Mouse (Mus musculus) granulocyte monocyte progenitor cell, adult 5-6 weeks (primary cell): ENCODE measurements around the gene Mecom. TPM values are rescaled to one million over a fixed set of nuclear protein-coding genes. Genes with fewer than 3 reads are reported as not detected.

Source experiments
- ATAC-seq: replicated peaks from 2 replicates; pipeline ENCODE4 v1.8.0; 2016; ENCODE audit warnings: mild to moderate bottlenecking, moderate TSS enrichment, inconsistent platforms; ENCODE audit not compliant: poor library complexity, severe bottlenecking
- total RNA-seq, 2 experiments: library from RNA; stranded (forward) in 1 of 2; stranded (reverse) in 1 of 2; fragments of 200-712, 200-1000 nt in 1 of 2; fragments of >200 nt in 1 of 2; fragmentation: Nextera tagmentation in 1 of 2; gene quantifications; 2 replicates each; pipeline ENCODE4 v1.2.3; 2014 to 2017

Mecom gene
- total RNA-seq, 2 experiments from 2014 or later: 0.72 TPM; not detected in 1

DNA sequence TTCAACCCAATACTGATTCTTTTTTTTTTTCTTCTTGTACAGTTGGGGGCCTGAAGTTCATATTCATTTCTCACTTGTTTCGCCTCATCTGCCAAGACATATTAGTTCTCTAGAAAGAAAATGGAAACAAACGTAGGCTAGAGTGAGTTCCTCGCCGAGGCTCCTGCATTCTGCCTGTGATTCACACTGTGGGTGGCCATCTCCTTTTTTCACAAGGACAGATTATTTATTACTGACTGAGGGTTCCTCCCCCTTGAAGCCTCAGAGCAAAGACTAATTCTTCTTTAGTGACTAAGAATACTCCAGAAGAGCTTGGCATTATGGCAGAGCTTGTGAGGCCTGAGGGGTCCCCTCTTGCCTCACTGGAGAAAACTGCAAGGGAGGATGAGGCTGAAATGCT lies 167.5 kb downstream of the Mecom start:
- no peak for ATAC-seq

DNA sequence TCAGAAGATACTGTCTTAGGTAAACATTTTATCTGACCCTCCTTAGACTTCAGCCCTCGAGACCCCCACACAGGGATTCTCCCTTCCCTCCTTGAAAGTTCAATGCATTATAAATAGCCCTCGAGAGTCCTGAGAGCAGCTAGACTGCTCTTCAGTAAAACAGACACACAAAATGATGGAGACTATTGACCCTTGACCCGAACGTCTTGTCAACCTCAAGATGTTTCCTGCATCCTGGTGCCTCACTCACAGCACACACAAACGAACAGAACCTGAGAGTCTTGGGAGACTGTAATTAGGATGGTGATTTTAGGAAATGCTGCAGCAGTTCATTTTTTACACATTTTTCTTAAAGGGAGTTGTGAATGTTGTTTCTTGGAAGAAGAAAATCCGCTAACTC lies 168.5 kb downstream of the Mecom start:
- no peak for ATAC-seq

DNA sequence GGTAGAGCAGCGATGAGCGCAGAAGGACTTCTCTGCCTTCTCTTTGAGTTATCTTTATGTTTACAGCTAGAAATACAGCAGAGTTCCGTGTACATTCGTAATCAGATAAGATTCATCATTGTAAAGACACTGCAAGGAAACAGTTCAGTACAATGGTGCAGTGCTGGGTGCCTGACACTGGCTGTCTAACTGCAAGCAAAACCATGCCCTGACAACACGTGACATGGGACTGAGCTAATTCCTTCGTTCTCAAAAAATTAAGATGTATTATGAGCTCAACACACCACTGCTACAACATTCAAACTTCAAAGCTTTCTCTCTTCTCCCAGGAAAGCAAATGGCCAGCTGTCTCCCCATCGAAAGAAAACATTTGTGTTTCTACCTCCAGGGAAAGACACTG lies 176.3 kb downstream of the Mecom start:
- no peak for ATAC-seq

DNA sequence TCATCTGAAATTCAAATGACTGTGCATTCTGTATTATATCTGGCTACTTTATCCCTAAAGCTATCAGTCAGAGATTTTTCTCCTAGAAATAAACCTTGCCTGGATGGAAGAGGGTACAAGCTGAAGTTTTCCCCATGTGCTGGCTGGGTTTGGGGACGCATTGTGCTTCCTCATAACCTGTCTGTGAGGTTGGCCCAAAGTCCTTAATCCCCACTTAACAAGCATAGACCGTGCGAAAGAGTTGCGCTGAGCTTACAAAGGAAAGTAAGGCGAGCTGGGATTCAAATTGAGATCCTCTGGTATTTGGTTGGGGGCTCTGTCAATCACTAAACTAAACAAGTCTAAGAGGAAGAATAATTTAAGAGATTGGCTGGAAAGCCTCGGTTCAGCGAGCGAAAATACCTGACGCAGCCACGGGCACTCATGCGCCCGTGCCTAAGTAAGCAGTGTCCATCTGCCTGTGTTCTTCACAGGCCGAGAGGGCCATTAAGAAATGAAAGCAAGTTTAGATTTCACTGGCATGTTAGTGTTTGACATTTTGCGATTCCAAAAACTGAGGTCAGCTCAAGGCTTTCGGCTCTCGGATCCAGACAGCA lies 176.8 kb downstream of the Mecom start:
- no peak for ATAC-seq

DNA sequence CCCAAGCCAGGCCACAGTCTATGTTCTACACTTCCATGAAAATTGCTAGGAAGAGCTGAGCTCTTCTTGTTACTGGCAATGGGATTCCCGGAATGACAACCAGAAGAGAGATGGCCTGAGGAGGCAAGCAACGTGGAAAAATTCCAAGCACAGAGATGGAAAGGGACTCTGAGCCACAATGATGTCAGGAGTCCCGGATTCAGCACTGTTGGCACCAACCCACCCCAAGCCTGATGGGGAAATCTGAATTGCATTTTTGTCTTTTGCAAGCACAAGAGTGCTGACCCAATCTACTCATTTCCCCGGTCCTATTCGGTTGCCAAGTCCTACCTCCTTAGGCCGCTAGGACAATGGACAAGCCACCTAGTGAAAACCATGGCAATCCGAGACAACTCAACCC lies 181.2 kb downstream of the Mecom start:
- no peak for ATAC-seq

DNA sequence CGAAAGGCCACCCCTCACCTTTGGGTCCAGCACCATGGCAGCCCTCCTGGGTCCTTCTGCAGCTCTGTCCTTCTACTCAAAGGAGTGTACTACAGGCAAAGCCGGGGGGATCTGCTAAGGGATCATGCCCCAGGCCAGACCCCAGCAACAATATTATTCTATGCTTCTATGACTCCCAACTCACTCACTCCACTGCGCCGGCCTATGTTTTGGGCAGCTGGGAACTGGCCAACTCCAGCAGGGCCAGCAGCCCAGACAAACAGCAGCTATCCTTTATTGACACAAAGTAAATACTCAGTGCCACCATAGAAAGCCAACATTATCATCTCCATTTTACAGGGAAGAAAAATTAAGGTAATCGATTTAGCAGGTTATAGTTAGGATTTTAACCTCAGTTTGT lies 186.6 kb downstream of the Mecom start:
- ATAC-seq: no peak

DNA sequence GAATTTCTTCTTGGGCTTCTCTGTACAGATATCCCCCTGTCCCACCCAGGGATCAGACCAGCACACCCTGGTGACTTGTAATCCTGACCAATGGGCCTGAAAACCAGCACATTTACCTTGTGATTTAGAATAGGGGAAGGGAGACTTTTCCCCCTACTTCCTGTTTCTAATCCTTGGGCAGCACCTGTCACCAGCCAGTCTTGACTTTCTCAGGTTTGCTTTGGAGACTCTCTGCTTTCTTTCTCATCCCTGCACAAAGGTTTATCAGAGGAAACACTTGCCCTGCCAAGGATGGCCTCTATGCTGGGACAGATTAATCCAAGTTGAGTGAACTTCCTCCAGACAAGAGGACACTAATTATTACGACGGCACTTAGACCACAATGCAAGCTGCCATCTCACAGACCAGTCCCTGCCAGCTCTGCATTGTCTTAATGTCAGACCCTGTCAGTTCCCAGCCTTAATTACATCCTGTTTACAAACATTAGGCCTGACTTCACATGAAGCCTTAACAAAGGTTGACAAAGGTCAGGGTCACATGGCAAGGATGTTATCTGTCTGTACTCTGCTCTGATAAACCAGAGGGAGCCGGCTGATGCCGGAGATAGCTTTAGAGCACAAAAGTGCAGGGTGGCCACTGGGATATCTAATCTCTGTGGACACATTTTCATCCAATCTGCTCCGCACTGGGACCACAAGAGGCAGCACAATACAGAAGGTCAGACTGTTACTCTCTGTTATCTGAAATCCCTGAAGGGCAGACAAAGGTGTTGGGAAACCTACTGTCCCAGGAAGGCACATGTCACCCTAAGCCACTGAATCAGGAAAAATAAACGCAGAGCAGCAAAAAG lies 193.7 kb downstream of the Mecom start:
- peak; percentile 30; the same call in 1 of the 2 replicates for ATAC-seq

DNA sequence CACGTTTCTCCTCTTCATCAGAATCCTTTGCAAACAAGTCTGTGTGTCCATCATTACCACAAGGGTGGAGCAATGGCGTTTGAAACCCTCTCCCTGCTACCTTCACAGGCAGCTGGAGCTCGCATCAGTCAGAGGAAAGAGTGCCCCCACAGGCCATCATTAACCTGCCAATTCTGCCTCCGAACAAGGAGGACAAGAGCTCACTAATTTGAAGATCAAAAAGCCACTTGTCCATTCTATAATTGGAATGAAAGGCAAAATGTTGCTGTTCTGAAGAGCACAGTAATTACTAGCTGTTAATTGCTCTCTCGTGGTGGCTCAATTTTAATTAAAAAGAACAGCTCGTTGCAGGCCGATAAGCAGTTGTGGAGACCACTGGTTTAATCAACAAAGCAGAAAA lies 198.5 kb downstream of the Mecom start:
- no peak for ATAC-seq

DNA sequence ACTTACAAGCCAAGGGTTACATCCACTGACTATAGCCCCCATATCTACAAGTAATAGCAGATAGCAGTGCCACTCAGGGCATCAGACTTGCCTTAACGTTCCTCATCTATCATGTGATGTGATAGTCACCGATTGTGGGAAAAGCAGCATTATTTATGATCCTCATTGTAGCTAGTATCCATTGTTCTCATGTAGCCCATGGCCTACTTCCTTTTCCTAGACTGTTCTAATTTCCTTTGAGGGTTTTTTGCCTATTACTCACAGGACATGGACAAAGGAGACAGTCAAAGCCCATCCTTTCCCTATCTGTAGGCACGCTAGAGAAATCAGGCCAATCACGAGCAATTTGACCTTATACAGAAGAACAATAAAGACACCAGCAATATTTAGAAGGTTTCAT lies 203.7 kb downstream of the Mecom start:
- ATAC-seq: no peak

DNA sequence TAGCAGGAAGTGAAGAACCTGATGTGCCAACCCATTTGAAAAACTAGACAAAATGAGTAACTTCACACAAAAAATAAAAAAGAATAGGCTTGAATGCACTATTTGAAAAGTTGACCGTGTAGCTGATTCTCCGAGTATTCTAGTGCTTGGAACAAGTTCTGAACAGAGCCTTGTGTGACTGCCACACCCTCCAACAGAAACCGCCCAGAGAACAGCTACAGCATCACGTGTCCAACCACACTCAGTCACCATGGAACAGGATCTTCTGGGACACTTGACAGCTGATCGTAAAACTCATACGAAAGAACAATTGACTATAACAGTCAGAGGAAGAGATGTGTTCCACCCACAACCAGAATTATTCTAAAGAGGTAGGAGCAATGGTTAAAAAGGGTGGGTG lies 215.5 kb downstream of the Mecom start:
- no peak for ATAC-seq

DNA sequence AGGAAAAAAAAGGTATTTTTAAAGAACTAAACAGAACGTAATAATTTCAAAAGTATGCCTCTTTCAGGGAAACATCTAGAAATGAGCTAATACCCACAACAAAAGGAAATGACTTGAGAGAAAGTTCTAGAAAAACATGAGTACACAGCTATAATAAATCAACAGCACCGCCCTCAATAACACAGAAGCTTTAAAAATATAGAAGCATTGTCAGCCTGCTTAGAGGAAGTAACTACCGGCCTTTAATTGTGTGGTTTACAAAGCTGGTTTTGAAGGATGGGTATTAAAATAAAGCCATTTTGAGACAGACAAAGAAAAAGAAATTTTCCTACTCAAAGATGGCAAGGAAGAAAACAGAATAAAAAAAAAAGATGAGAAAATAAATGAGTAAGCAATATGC lies 217.3 kb downstream of the Mecom start:
- ATAC-seq: peak; percentile 50; the same call in 1 of the 2 replicates

DNA sequence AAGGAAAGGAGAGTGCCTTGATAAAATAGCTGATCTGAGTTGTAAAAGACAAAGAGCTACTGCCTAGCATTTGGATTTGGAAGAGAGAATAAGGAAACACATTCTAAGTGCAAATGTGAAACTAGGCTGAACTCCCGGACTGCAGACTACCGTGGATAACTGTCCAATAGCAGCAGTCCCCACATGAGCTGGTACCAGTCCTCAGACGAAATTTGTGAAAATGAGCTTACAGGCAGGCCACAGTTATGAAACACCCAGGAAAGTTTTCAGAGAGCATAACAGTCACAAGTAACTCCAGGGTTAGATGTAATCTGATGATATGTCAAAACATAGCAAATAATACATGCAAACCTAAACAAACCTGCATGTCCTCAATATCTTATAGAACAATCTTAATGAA lies 217.8 kb downstream of the Mecom start:
- no peak for ATAC-seq

DNA sequence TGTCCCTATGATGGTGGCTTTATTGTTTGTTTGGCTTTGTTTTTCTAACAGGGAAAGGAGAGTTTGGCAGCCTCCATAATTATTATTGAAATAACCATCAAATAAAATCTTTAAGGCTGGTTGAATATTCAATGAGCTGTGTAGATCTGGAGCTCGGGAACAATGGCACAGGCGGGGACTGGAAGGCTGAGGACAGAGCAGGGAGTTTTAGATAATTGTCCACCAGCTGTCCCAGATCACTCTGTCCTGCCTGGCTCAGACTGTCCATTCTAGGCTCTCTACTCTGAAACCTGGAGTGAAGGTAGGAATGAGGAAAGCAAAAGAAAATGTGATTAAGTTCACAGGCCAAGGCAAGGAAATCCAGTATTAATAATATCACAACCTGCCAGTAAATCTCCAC lies 232.9 kb downstream of the Mecom start:
- no peak for ATAC-seq

DNA sequence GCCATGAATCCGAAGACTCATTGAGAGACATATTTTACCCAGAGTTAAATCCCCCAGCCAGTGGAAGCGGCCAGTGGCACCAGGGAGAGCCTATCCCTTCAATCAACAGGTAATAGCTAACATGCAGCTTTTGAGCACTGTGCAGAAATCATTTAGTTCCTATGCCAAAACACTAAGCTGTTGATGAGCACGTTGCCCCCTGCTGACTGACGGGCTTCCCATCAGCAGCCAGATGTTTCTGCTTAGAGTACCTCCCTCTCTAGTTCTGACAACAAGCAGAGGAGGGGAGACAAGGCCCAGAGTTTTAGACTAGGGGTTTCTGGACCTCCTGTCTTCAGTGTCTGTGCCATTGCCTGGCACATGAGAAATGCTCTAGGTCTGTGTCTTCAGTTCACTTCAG lies 239.7 kb downstream of the Mecom start:
- no peak for ATAC-seq

DNA sequence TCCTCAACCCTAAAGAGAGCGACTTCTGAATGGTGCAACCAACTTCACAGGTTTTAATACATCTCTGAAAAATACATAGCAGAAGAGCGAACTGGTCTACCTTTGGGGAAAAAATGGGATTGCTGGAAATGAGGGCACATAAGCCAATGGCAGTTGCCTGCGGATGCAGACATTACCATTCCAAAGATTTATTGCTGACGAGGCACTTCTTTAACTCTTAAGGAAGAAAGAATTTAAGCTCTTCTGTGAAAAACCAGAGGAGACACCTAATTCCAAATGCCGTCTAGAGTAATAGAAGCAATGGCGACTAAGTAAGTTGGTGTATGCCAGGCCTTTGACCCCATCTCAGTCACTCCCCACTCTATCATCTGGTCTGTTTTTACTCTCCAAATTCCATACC lies 240.2 kb downstream of the Mecom start:
- no peak for ATAC-seq

DNA sequence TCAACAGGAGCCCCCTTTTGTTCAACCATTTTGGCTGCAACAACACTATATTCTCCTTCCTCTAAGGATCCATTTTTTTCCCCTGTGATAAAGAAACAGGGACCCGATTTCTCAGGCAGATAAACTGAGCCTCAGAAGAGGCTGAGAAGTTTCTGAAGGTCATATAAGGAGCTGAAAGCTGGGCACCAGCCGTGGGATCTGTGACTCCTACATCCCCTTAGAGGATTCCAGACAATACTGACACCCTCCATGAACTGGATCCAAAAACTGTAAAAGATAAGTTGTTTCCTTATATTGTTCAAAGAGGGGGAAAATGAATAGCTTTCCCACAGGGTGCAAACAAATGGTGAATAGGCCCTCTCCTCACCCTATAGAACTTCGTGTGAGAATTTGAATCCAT lies 241.7 kb downstream of the Mecom start:
- no peak for ATAC-seq

DNA sequence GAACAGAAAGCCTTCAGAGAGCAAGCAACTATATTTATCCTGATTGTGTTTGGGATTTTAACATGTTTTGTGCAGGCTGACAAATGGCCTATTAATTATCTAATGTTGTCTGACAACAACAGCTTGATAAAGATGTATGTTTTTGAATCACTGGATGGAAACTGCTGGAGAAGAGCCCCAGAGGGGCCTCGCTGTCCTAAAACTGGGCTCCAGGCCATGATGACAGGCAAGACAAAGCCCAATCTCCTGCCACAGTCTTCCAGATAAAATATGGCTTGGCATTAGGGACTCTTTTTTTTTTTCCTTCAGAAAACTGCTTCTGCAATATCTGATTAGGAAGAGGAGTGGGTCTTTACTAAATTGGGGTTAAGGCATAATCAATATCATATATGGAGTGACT lies 248.3 kb downstream of the Mecom start:
- no peak for ATAC-seq

DNA sequence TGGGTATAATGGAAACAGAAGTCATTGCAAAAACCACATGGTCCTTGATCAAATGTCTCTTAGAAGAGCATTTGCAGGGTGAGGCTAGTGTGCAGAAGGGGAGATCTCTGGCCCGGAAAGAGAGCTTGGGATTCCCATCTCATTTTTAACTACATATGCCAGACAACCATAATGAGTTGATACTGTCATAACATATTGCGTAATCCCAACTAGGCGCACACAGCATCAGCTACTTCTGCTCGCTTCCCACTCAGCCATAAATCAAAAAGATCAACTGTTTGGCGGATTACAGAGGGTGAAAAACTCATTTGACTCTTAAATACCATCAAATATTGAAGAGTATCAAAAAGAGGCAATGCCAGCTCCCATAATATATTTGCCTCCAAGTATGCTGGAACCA lies 253.4 kb downstream of the Mecom start:
- no peak for ATAC-seq

DNA sequence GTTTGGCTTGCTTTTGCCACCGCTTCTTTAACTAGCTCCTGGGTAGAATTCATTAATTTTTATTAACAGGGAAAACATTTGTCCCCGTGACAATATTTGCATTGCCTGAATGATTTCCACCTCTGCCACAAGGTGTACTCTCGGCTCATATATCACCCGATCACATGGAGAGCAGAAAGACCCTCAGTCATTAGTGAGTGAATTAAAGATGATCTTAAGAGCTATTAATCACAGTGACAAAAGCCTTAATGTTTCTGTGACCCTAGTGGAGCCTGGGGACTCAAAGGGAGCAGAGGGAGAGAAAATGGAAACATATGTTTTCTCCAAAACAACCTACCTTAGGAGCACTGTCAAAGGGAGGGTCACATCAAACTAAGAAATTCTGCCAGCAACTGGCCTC lies 261.3 kb downstream of the Mecom start:
- no peak for ATAC-seq

DNA sequence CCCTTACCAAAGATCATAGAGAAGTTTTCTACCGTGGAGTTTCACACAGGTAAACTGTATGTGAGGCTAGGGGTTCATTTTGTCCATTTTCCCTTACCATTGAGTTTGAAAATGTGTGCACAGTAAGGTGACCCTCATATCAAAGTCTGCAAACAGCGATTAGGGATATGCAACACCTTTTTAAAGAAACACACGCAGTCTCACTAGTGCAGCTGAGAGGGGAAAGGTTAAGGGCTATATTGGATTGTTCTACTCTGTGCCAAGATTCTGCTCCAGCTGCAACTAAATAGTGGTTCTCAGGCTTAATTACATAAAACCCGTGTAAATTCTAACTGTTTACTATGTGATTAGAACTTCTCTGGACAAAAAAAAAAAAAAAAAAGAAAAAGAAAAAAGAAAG lies 263.7 kb downstream of the Mecom start:
- ATAC-seq: no peak

DNA sequence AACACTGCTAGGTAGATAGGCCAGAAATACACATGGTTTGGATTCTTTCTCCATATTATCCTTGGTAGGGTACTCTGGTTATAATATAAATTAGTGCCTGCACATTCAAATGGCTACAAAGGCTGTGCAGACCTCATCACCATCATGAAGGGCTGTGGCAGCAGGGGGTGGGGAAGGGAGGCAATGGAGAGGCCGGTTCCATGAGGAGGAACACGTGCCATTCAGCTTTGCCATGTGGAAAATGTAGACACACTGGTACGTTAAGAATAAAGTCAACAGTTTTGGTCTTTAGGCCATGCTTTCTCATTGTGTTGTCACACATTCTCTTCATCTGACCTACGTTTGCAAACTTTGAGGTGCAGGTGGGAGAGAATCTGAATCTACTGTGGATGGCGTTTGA lies 264.2 kb downstream of the Mecom start:
- no peak for ATAC-seq

DNA sequence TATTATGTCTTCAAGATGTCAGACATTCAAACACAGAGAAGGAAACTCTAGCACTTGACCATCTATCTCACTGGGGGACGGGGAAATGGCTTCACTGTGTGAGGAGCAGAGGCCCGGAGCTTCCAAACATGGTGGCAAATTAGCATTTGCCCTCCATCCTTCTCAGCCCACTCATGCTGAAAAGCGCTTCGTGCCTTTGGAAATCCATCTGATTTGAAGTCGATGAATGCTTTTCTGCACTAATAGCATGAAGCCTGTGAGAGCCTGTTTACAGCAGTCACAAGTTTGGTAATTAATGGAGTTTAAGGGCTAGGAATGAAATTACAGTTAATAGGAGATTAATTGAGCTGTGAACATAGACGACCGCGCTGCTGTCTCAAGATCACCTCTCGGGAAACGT lies 270.2 kb downstream of the Mecom start:
- no peak for ATAC-seq
